ENCODE assay signal across 8 mouse cellular contexts in genomic region chr3:152259409-152259808, GRCm38 (mm10). TPM values are rescaled to one million over a fixed set of nuclear protein-coding genes. Genes with fewer than 3 reads are reported as not detected.
DNase-seq lines count a peak whose midpoint lies in the region; ATAC-seq lines count a peak whose summit lies in the region.
"Not testable (repeated sequence)": the region's sequence is repeated elsewhere in the genome, so short reads cannot be mapped to it uniquely, and the experiment has no call there.

No protein-coding gene starts in this region.

- H3K27ac ChIP-seq in hindbrain, embryonic 16.5 days (ENCODE audit: low read depth, low read length): not testable (repeated sequence)

- H3K36me3 ChIP-seq in hindbrain, embryonic 16.5 days (ENCODE audit: control insufficient read depth, insufficient read depth, low read length): not testable (repeated sequence)

- H3K9me3 ChIP-seq in hindbrain, embryonic 16.5 days (ENCODE audit: control insufficient read depth, low read length): not testable (repeated sequence)

- H3K27me3 ChIP-seq in hindbrain, embryonic 16.5 days (replicated peaks; ENCODE audit: control insufficient read depth, insufficient read depth, low read length): not testable (repeated sequence)

- not testable (repeated sequence) for H3K4me3 ChIP-seq in hindbrain, embryonic 16.5 days (ENCODE audit: low read length)

- peak; percentile 67 for DNase-seq in WW6 (ENCODE audit: low read depth, low spot score)
- peak; percentile 62 to 69 for DNase-seq in cerebellum, postnatal 36 days
- peak; percentile 70 for DNase-seq in gastrocnemius, adult 8-10 months (ENCODE audit: low spot score in 2 of 2)
- peak; percentile 65 to 66 for DNase-seq in layer of hippocampus, postnatal 36 days
- DNase-seq in lung, postnatal 4 days: peak; percentile 76 to 86
- peak; percentile 60 for DNase-seq in right cerebral cortex, postnatal 14 days
- DNase-seq in urinary bladder, postnatal 36 days (ENCODE audit: low spot score in 2 of 2): peak; percentile 69 to 71

- H3K4me1 ChIP-seq in hindbrain, embryonic 16.5 days (ENCODE audit: control insufficient read depth, insufficient read depth, low read depth, low read length): not testable (repeated sequence)

- not testable (repeated sequence) for H3K4me2 ChIP-seq in hindbrain, embryonic 16.5 days (ENCODE audit: low read length)

- not testable (repeated sequence) for H3K9ac ChIP-seq in hindbrain, embryonic 16.5 days (ENCODE audit: low read depth, low read length)

- ATAC-seq in hindbrain, embryonic 16.5 days: peak; percentile 65; the same call in 1 of the 2 replicates

- 44% methylated on average over 7 of the region's 9 CpGs for WGBS in hindbrain, embryonic 16.5 days

RNA-seq across cellular contexts. Expression of gene Nexn, which starts 6.7 kb away (rescaled TPM):
- 100 to 1,000 TPM; 201 to 345 (median 252) TPM for total RNA-seq in gastrocnemius, adult 8-10 months (2022)
- 1.7 and 2.4 TPM in 2 replicates for polyA plus RNA-seq in hindbrain, embryonic 16.5 days (2015; fragmentation: Nextera tagmentation; extraction: Ambion mirVana)
- total RNA-seq in layer of hippocampus, postnatal 36 days (2021): 1 to 10 TPM in 1 of 2 experiments, under 1 TPM in 1; 0.91 to 1.4 TPM

RNA-seq across cellular contexts. Expression of gene Fubp1, which starts 49.2 kb away (rescaled TPM):
- 10 to 100 TPM; 20.1 to 27.7 (median 21.3) TPM for total RNA-seq in gastrocnemius, adult 8-10 months (2022)
- 168 and 188 TPM in 2 replicates for polyA plus RNA-seq in hindbrain, embryonic 16.5 days (2015; fragmentation: Nextera tagmentation; extraction: Ambion mirVana)
- 100 to 1,000 TPM; 124 to 143 TPM for total RNA-seq in layer of hippocampus, postnatal 36 days (2021)

RNA-seq across cellular contexts. Expression of gene Dnajb4, which starts 49.3 kb away (rescaled TPM):
- total RNA-seq in gastrocnemius, adult 8-10 months (2022): 10 to 100 TPM; 43.8 to 67.3 (median 46.9) TPM
- 45.7 and 49.5 TPM in 2 replicates for polyA plus RNA-seq in hindbrain, embryonic 16.5 days (2015; fragmentation: Nextera tagmentation; extraction: Ambion mirVana)
- total RNA-seq in layer of hippocampus, postnatal 36 days (2021): 10 to 100 TPM; 72.2 to 74.1 TPM

Comparison
In these comparisons a context has a peak if more than half of its experiments do, and no peak if none do; other contexts are left out.
1. RNA of gene Nexn, which starts 6.7 kb away (total RNA-seq): 201 to 345 TPM in gastrocnemius, adult 8-10 months; 0.91 to 1.4 TPM in layer of hippocampus, postnatal 36 days; every median in the first group is over 10 times any median in the second.
2. RNA of gene Fubp1, which starts 49.2 kb away (total RNA-seq): 124 to 143 TPM in layer of hippocampus, postnatal 36 days; 20.1 to 27.7 TPM in gastrocnemius, adult 8-10 months; every median in the first group is over 4 times any median in the second.
3. Peak in every context shown above with its lines, with median percentiles within 50 percentile points of each other: DNase-seq.